In the genomic region with DNA sequence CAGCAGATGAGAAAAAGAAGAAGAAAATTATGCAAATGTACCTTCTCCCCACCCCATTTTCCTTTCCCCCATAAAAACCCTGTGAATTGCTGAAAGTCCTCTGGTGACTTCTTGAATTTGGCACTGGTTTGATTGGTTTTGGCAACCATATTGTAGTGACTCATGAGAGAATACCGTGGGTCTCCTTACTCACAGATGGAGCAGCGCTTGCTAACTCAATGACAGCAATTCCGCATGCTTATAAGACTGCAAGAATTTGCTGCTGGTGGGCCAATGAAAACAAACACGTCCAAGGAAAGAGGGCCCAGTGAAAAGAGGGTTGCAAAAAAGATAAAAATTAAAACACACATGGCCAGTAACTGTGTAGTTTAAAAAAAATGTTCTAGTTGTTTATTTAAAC, we compare ENCODE assay signal across 10 mouse cellular contexts.
DNase-seq lines count a peak whose midpoint lies in the region; ATAC-seq and TF ChIP-seq lines count a peak whose summit lies in the region.
"Had no signal": no experiment of that assay in that cellular context is flagged by ENCODE, and none has a peak within 500 bp of the region (broad histone marks: within the 10 kb centered on the region; RNA-seq: fewer than 3 reads in every experiment).

No protein-coding gene starts in this region.

- H3K4me1 ChIP-seq in embryonic facial prominence, embryonic 14.5 days (ENCODE audit: control insufficient read depth, insufficient read depth, low read length) = no peaks in the 10 kb centered on the region
- no peaks in the 10 kb centered on the region for H3K4me1 ChIP-seq in embryonic facial prominence, embryonic 10.5 days
- H3K4me1 ChIP-seq: forebrain, embryonic 15.5 days; stomach, embryonic 15.5 days had no signal

- no peak for TF ChIP-seq CTCF in gastrocnemius, adult 2 months (IDR thresholded peaks at IDR 0.05)

- H3K9me3 ChIP-seq in embryonic facial prominence, embryonic 14.5 days (ENCODE audit: control insufficient read depth, low read length) = no peaks in the 10 kb centered on the region
- peaks cover 3% of the 10 kb centered on the region; the same call in 1 of the 2 replicates for H3K9me3 ChIP-seq in embryonic facial prominence, embryonic 10.5 days
- H3K9me3 ChIP-seq: forebrain, embryonic 15.5 days; stomach, embryonic 15.5 days had no signal

- no peaks in the 10 kb centered on the region for H3K79me2 ChIP-seq in myocyte (ENCODE audit: control insufficient read depth, insufficient read depth)

- TF ChIP-seq POLR2A in myocyte (IDR thresholded peaks at IDR 0.05; ENCODE audit: insufficient read length, low read depth) = no peak

- H3K36me3 ChIP-seq in embryonic facial prominence, embryonic 14.5 days (ENCODE audit: control insufficient read depth, insufficient read depth, low read length) = no peaks in the 10 kb centered on the region
- H3K36me3 ChIP-seq in embryonic facial prominence, embryonic 10.5 days (replicated peaks) = no peaks in the 10 kb centered on the region
- H3K36me3 ChIP-seq in myocyte (ENCODE audit: control insufficient read depth, insufficient read depth) = no peaks in the 10 kb centered on the region
- H3K36me3 ChIP-seq: forebrain, embryonic 15.5 days; stomach, embryonic 15.5 days had no signal

- H3ac ChIP-seq in myocyte (ENCODE audit: control insufficient read depth, insufficient read length) = no peak overlapping the region

- 65% methylated on average over 4 of the region's 4 CpGs for WGBS in embryonic facial prominence, embryonic 14.5 days
- 78% methylated on average over 4 of the region's 4 CpGs for WGBS in embryonic facial prominence, embryonic 10.5 days

- no peak overlapping the region for H3K9ac ChIP-seq in embryonic facial prominence, embryonic 14.5 days (ENCODE audit: low read depth, low read length)
- H3K9ac ChIP-seq: forebrain, embryonic 15.5 days; stomach, embryonic 15.5 days had no signal

- no peak overlapping the region for H3K4me3 ChIP-seq in embryonic facial prominence, embryonic 14.5 days (ENCODE audit: low read depth, low read length)
- H3K4me3 ChIP-seq in embryonic facial prominence, embryonic 10.5 days = no peak overlapping the region
- no peak overlapping the region for H3K4me3 ChIP-seq in myocyte
- no peak overlapping the region for H3K4me3 ChIP-seq in gastrocnemius, adult 2 months
- H3K4me3 ChIP-seq: forebrain, embryonic 15.5 days; stomach, embryonic 15.5 days had no signal

- no peak overlapping the region for H3K27ac ChIP-seq in embryonic facial prominence, embryonic 14.5 days (replicated peaks; ENCODE audit: low read depth, low read length)
- H3K27ac ChIP-seq in embryonic facial prominence, embryonic 10.5 days (replicated peaks) = no peak overlapping the region
- H3K27ac ChIP-seq in gastrocnemius, adult 2 months = no peak overlapping the region
- H3K27ac ChIP-seq: forebrain, embryonic 15.5 days; stomach, embryonic 15.5 days had no signal

- ATAC-seq in embryonic facial prominence, embryonic 14.5 days (ENCODE audit: low read depth) = no peak
- ATAC-seq: forebrain, embryonic 15.5 days had no signal

- H3K4me2 ChIP-seq in embryonic facial prominence, embryonic 14.5 days (ENCODE audit: low read depth, low read length) = no peak overlapping the region
- peak overlapping the region; percentile 27 for H3K4me2 ChIP-seq in myocyte (ENCODE audit: low read depth)
- H3K4me2 ChIP-seq: forebrain, embryonic 15.5 days; stomach, embryonic 15.5 days had no signal

- H3K27me3 ChIP-seq in embryonic facial prominence, embryonic 14.5 days (replicated peaks; ENCODE audit: control insufficient read depth, insufficient read depth, low read length) = no peaks in the 10 kb centered on the region
- no peaks in the 10 kb centered on the region for H3K27me3 ChIP-seq in embryonic facial prominence, embryonic 10.5 days (replicated peaks; ENCODE audit: low read depth, poor library complexity, severe bottlenecking)
- no peaks in the 10 kb centered on the region for H3K27me3 ChIP-seq in myocyte (ENCODE audit: control insufficient read depth, insufficient read depth, insufficient read length)
- H3K27me3 ChIP-seq: forebrain, embryonic 15.5 days; stomach, embryonic 15.5 days had no signal

- DNase-seq in embryonic facial prominence, embryonic 14.5 days (ENCODE audit: low spot score) = peak; percentile 79
- no peak for DNase-seq in embryonic facial prominence, embryonic 10.5 days (ENCODE audit: low spot score)
- DNase-seq in ovary, postnatal 14 days (ENCODE audit: low spot score) = peak; percentile 8
- no peak for DNase-seq in ovary, postnatal 10 days (ENCODE audit: low spot score)
- peak; percentile 31 for DNase-seq in kidney, adult 9 months
- DNase-seq in cerebellum, adult 11 months = no peak
- no peak for DNase-seq in gastrocnemius, adult 2 months

- intact Hi-C loops in gastrocnemius, adult 2 months (cut with DNase I) = no loop called here

TF ChIP-seq in myocyte, 11 proteins besides CTCF, POLR2A, EP300 and RAD21:
- TF ChIP-seq CEBPB (IDR thresholded peaks at IDR 0.05; ENCODE audit: insufficient read depth, poor library complexity, severe bottlenecking) (no peak), MAX (IDR thresholded peaks at IDR 0.05; ENCODE audit: low read depth) (no peak), TCF3 (IDR thresholded peaks at IDR 0.05; ENCODE audit: insufficient read length, low read depth) (no peak), MYOG (IDR thresholded peaks at IDR 0.05; ENCODE audit: control insufficient read depth in 1 of 3, insufficient read depth in 1 of 3, insufficient read length in 2 of 3, low read depth in 2 of 3) (no peak), SRF (IDR thresholded peaks at IDR 0.05; ENCODE audit: control insufficient read depth, insufficient read length, low read depth) (no peak), POLR2AphosphoS2 (IDR thresholded peaks at IDR 0.05; ENCODE audit: insufficient read length, low read depth) (no peak), USF1 (IDR thresholded peaks at IDR 0.05; ENCODE audit: low read depth) (no peak), MYOD1 (IDR thresholded peaks at IDR 0.05; ENCODE audit: control insufficient read depth in 1 of 3, insufficient read length in 2 of 3, low read depth in 2 of 3) (no peak), TCF12 (IDR thresholded peaks at IDR 0.05; ENCODE audit: insufficient read depth, poor library complexity, severe bottlenecking) (no peak), E2F4 (IDR thresholded peaks at IDR 0.05; ENCODE audit: insufficient read depth) (no peak), REST (IDR thresholded peaks at IDR 0.05; ENCODE audit: insufficient read depth, insufficient read length) (no peak)

Comparison
In these comparisons a context has a peak if more than half of its experiments do, and no peak if none do; other contexts are left out.
1. DNase-seq: peak in embryonic facial prominence, embryonic 14.5 days (single experiment), ovary, postnatal 14 days (single experiment) and kidney, adult 9 months (single experiment); none in embryonic facial prominence, embryonic 10.5 days (single experiment), ovary, postnatal 10 days (single experiment), cerebellum, adult 11 months (single experiment) and gastrocnemius, adult 2 months (single experiment).